Mouse (Mus musculus) testis, adult 2 months (tissue): Measurements from ENCODE around the gene Rnf213. TPM values are rescaled to one million over a fixed set of nuclear protein-coding genes. Genes with fewer than 3 reads are reported as not detected.

Experiments
- H3K27ac ChIP-seq: fragments of 200-500 bp; 2 replicates; pipeline ENCODE4 v1.5.1; 2012; ENCODE audit warnings: low read depth, low read length; ENCODE audit not compliant: control insufficient read depth, insufficient read depth
- H3K27me3 ChIP-seq: fragments of 200-500 bp; 2 replicates; pipeline ENCODE4 v1.6.1; 2012; ENCODE audit warnings: mild to moderate bottlenecking, low read length, moderate library complexity; ENCODE audit not compliant: control insufficient read depth, insufficient read depth
- H3K36me3 ChIP-seq: fragments of 200-500 bp; 2 replicates; pipeline ENCODE4 v1.6.1; 2012; ENCODE audit warnings: mild to moderate bottlenecking, low read length; ENCODE audit not compliant: control insufficient read depth, insufficient read depth
- H3K4me1 ChIP-seq: fragments of 200-500 bp; 2 replicates; pipeline ENCODE4 v1.6.1; 2012; ENCODE audit warnings: low read length; ENCODE audit not compliant: control insufficient read depth, insufficient read depth
- H3K4me3 ChIP-seq: fragments of 200-500 bp; 2 replicates; pipeline ENCODE4 v1.5.1; 2012; ENCODE audit warnings: low read depth, mild to moderate bottlenecking, low read length, moderate library complexity, mixed read lengths; ENCODE audit not compliant: control insufficient read depth
- CTCF ChIP-seq: fragments of 200-500 bp; IDR thresholded peaks from 2 replicates; pipeline ENCODE4 v1.5.1; 2012; ENCODE audit warnings: low read depth, mild to moderate bottlenecking, inconsistent platforms, low read length, moderate library complexity; ENCODE audit not compliant: control insufficient read depth, insufficient read depth, insufficient replicate concordance
- POLR2A ChIP-seq: fragments of 200-500 bp; IDR thresholded peaks from 2 replicates; pipeline ENCODE4 v1.6.1; 2012; ENCODE audit warnings: low read depth, mild to moderate bottlenecking, inconsistent platforms, low read length, moderate library complexity; ENCODE audit not compliant: control insufficient read depth
- polyA plus RNA-seq: library from polyadenylated mRNA; depleted of rRNA; stranded (reverse); fragments of >200 nt; gene quantifications from 2 replicates; pipeline ENCODE4 v1.2.3, GENCODE M21; 2012

Rnf213 gene
- polyA plus RNA-seq, 1 experiment, result 3.9 TPM

- Histone ChIP-seq H3K4me3 (no peak overlapping the region), H3K4me1 (no peaks in the 10 kb centered on the region)
Measured at GRCm38 (mm10) chr11:119509165-119509776, 116.4 kb downstream of the Rnf213 start.

GRCm38 (mm10) chr11:119513038-119513659 is 120.2 kb downstream of the Rnf213 start:
- Histone ChIP-seq H3K27ac (no peak overlapping the region), H3K4me1 (peaks cover 4% of the 10 kb centered on the region; the same call in 1 of the 2 replicates), H3K4me3 (no peak overlapping the region), H3K27me3 (no peaks in the 10 kb centered on the region), H3K36me3 (no peaks in the 10 kb centered on the region)
- TF ChIP-seq CTCF (no peak; the same call in 1 of the 2 replicates), POLR2A (no peak)

More at GRCm38 (mm10) chr11:119509165-119509776, 116.4 kb downstream of the Rnf213 start:
- Histone ChIP-seq H3K27ac (no peak overlapping the region), H3K27me3 (no peaks in the 10 kb centered on the region), H3K36me3 (peaks cover 1% of the 10 kb centered on the region; the same call in 1 of the 2 replicates)
- TF ChIP-seq POLR2A (no peak), CTCF (no peak)

GRCm38 (mm10) chr11:119514108-119514860 is 121.4 kb downstream of the Rnf213 start:
- H3K27me3 ChIP-seq, result no peaks in the 10 kb centered on the region

GRCm38 (mm10) chr11:119514967-119515636 is 122.2 kb downstream of the Rnf213 start:
- no peak overlapping the region for H3K27ac ChIP-seq
- peak; percentile 29; the same call in 1 of the 2 replicates for TF ChIP-seq CTCF
- TF ChIP-seq POLR2A, result no peak
- H3K36me3 ChIP-seq, result no peaks in the 10 kb centered on the region
- peaks cover 4% of the 10 kb centered on the region; the same call in 1 of the 2 replicates for H3K4me1 ChIP-seq
- H3K4me3 ChIP-seq, result peak overlapping the region; percentile 25
- H3K27me3 ChIP-seq, result no peaks in the 10 kb centered on the region

More at GRCm38 (mm10) chr11:119514108-119514860, 121.4 kb downstream of the Rnf213 start:
- H3K27ac ChIP-seq, result no peak overlapping the region
- TF ChIP-seq POLR2A (no peak), CTCF (no peak)
- no peaks in the 10 kb centered on the region for H3K36me3 ChIP-seq
- H3K4me3 ChIP-seq, result no peak overlapping the region; the same call in 1 of the 2 replicates
- peaks cover 4% of the 10 kb centered on the region; the same call in 1 of the 2 replicates for H3K4me1 ChIP-seq

- no peak overlapping the region for H3K27ac ChIP-seq
- H3K4me3 ChIP-seq, result no peak overlapping the region
- no peaks in the 10 kb centered on the region for H3K27me3 ChIP-seq
Measured at GRCm38 (mm10) chr11:119515823-119516676, 123.2 kb downstream of the Rnf213 start.

GRCm38 (mm10) chr11:119516677-119517361 is 123.9 kb downstream of the Rnf213 start:
- TF ChIP-seq CTCF (no peak), POLR2A (no peak)
- Histone ChIP-seq H3K27me3 (no peaks in the 10 kb centered on the region), H3K27ac (no peak overlapping the region), H3K4me1 (peaks cover 4% of the 10 kb centered on the region; the same call in 1 of the 2 replicates), H3K36me3 (no peaks in the 10 kb centered on the region), H3K4me3 (no peak overlapping the region)

More at GRCm38 (mm10) chr11:119515823-119516676, 123.2 kb downstream of the Rnf213 start:
- TF ChIP-seq POLR2A (no peak), CTCF (no peak)
- H3K36me3 ChIP-seq, result no peaks in the 10 kb centered on the region
- peaks cover 4% of the 10 kb centered on the region; the same call in 1 of the 2 replicates for H3K4me1 ChIP-seq
